ENCODE assay signal across 8 mouse cellular contexts in genomic region chr9:40637705-40638393, GRCm38 (mm10). TPM values are rescaled to one million over a fixed set of nuclear protein-coding genes. Genes with fewer than 3 reads are reported as not detected.
DNase-seq lines count a peak whose midpoint lies in the region; ATAC-seq and TF ChIP-seq lines count a peak whose summit lies in the region.

No protein-coding gene starts in this region.

- TF ChIP-seq POLR2A in kidney, adult 2 months (IDR thresholded peaks at IDR 0.05; ENCODE audit: low read depth, low read length) = no peak

- H3K4me1 ChIP-seq in kidney, adult 2 months (ENCODE audit: control insufficient read depth, insufficient read depth, low read length) = no peaks in the 10 kb centered on the region; the same call in 1 of the 2 replicates
- peaks cover 40% of the 10 kb centered on the region for H3K4me1 ChIP-seq in embryonic facial prominence, embryonic 10.5 days
- peaks cover 36% of the 10 kb centered on the region for H3K4me1 ChIP-seq in hindbrain, embryonic 13.5 days (replicated peaks)
- H3K4me1 ChIP-seq in midbrain, embryonic 12.5 days = peaks cover 36% of the 10 kb centered on the region

- no peaks in the 10 kb centered on the region for H3K27me3 ChIP-seq in kidney, adult 2 months (replicated peaks; ENCODE audit: control insufficient read depth, insufficient read depth, low read length)
- peaks cover 21% of the 10 kb centered on the region for H3K27me3 ChIP-seq in embryonic facial prominence, embryonic 10.5 days (replicated peaks; ENCODE audit: low read depth, poor library complexity, severe bottlenecking)
- H3K27me3 ChIP-seq in hindbrain, embryonic 13.5 days = no peaks in the 10 kb centered on the region
- peaks cover 11% of the 10 kb centered on the region; the same call in 1 of the 2 replicates for H3K27me3 ChIP-seq in midbrain, embryonic 12.5 days

- H3K36me3 ChIP-seq in kidney, adult 2 months (ENCODE audit: control insufficient read depth, insufficient read depth, low read length) = no peaks in the 10 kb centered on the region
- no peaks in the 10 kb centered on the region for H3K36me3 ChIP-seq in embryonic facial prominence, embryonic 10.5 days (replicated peaks)
- no peaks in the 10 kb centered on the region for H3K36me3 ChIP-seq in hindbrain, embryonic 13.5 days
- no peaks in the 10 kb centered on the region for H3K36me3 ChIP-seq in midbrain, embryonic 12.5 days

- 51% methylated on average over 8 of the region's 8 CpGs for WGBS in kidney, adult 2 months
- WGBS in embryonic facial prominence, embryonic 10.5 days = 26% methylated on average over 8 of the region's 8 CpGs
- WGBS in hindbrain, embryonic 13.5 days = 24% methylated on average over 8 of the region's 8 CpGs
- 28% methylated on average over 8 of the region's 8 CpGs for WGBS in midbrain, embryonic 12.5 days

- H3K4me3 ChIP-seq in kidney, adult 2 months (ENCODE audit: insufficient read depth, low read depth, low read length) = peak overlapping the region; percentile 54
- peak overlapping the region; percentile 55 for H3K4me3 ChIP-seq in embryonic facial prominence, embryonic 10.5 days
- H3K4me3 ChIP-seq in hindbrain, embryonic 13.5 days = peak overlapping the region; percentile 35
- peak overlapping the region; percentile 32 for H3K4me3 ChIP-seq in midbrain, embryonic 12.5 days

- peak; percentile 38; the same call in 1 of the 2 replicates for ATAC-seq in hindbrain, embryonic 13.5 days (ENCODE audit: low FRiP score)
- ATAC-seq in midbrain, embryonic 12.5 days (ENCODE audit: low FRiP score, low read depth) = peak; percentile 8

- no peak overlapping the region for H3K27ac ChIP-seq in kidney, adult 2 months (ENCODE audit: insufficient read depth, low read depth, low read length)
- peak overlapping the region; percentile 77 for H3K27ac ChIP-seq in embryonic facial prominence, embryonic 10.5 days (replicated peaks)
- peak overlapping the region; percentile 94 for H3K27ac ChIP-seq in hindbrain, embryonic 13.5 days
- peak overlapping the region; percentile 91 for H3K27ac ChIP-seq in midbrain, embryonic 12.5 days (replicated peaks)

- no peak for TF ChIP-seq CTCF in kidney, adult 2 months (conservative IDR thresholded peaks at IDR 0.05; ENCODE audit: insufficient read depth, insufficient read length, low read depth, low read length)

- peak overlapping the region; percentile 70 for H3K9ac ChIP-seq in hindbrain, embryonic 13.5 days
- peak overlapping the region; percentile 44 for H3K9ac ChIP-seq in midbrain, embryonic 12.5 days (replicated peaks)

- peak overlapping the region; percentile 56 for H3K4me2 ChIP-seq in hindbrain, embryonic 13.5 days
- H3K4me2 ChIP-seq in midbrain, embryonic 12.5 days (replicated peaks) = peak overlapping the region; percentile 50

- H3K9me3 ChIP-seq in embryonic facial prominence, embryonic 10.5 days = no peaks in the 10 kb centered on the region
- H3K9me3 ChIP-seq in hindbrain, embryonic 13.5 days = no peaks in the 10 kb centered on the region
- no peaks in the 10 kb centered on the region for H3K9me3 ChIP-seq in midbrain, embryonic 12.5 days

- no peak for DNase-seq in kidney, adult 2 months
- no peak for DNase-seq in kidney, postnatal 10 days
- DNase-seq in embryonic facial prominence, embryonic 10.5 days (ENCODE audit: low spot score) = no peak
- DNase-seq in testis, postnatal 14 days (ENCODE audit: low spot score) = no peak
- DNase-seq in adrenal gland, adult (ENCODE audit: inconsistent age in 2 of 2, low spot score in 1 of 2) = no peak
- no peak for DNase-seq in layer of hippocampus, adult 11-12 months (ENCODE audit: low spot score)

RNA-seq across cellular contexts. Expression of gene Gm21915, which starts 32.6 kb away (rescaled TPM):
- not detected in 2 replicates for polyA plus RNA-seq in kidney, adult 2 months (2012; rRNA removed)
- polyA plus RNA-seq in embryonic facial prominence, embryonic 10.5 days (2016; fragmentation: Nextera tagmentation; extraction: Ambion mirVana) = not detected in 2 replicates
- not detected in 2 replicates for polyA plus RNA-seq in hindbrain, embryonic 13.5 days (2015; fragmentation: Nextera tagmentation; extraction: Ambion mirVana)
- polyA plus RNA-seq in midbrain, embryonic 12.5 days (2016; fragmentation: Nextera tagmentation; extraction: Ambion mirVana) = not detected in 2 replicates

RNA-seq across cellular contexts. Expression of gene Clmp, which starts 47.9 kb away (rescaled TPM):
- polyA plus RNA-seq in kidney, adult 2 months (2012; rRNA removed) = 4.5 and 5.1 TPM in 2 replicates
- 35.5 and 45.6 TPM in 2 replicates for polyA plus RNA-seq in embryonic facial prominence, embryonic 10.5 days (2016; fragmentation: Nextera tagmentation; extraction: Ambion mirVana)
- 46.6 and 47.1 TPM in 2 replicates for polyA plus RNA-seq in hindbrain, embryonic 13.5 days (2015; fragmentation: Nextera tagmentation; extraction: Ambion mirVana)
- polyA plus RNA-seq in midbrain, embryonic 12.5 days (2016; fragmentation: Nextera tagmentation; extraction: Ambion mirVana) = 40.8 and 47.4 TPM in 2 replicates
